Mouse (Mus musculus) splenic B cell, adult 2 months (primary cell): ENCODE measurements around the gene Ank2.

Experiments
- DNase-seq: peaks from one replicate; pipeline ENCODE4 v3.0.0-alpha.2; 2011; ENCODE audit warnings: low read depth, low spot score
- H3K27me3 ChIP-seq: 2 replicates; pipeline ENCODE4 v1.6.1; 2012; ENCODE audit warnings: mild to moderate bottlenecking, low read length, moderate library complexity, mixed read lengths; ENCODE audit not compliant: control insufficient read depth, poor library complexity, insufficient read depth, severe bottlenecking
- H3K36me3 ChIP-seq: 2 replicates; pipeline ENCODE4 v1.6.1; 2012; ENCODE audit warnings: mild to moderate bottlenecking, low read length, moderate library complexity, mixed read lengths; ENCODE audit not compliant: control insufficient read depth, poor library complexity, insufficient read depth, severe bottlenecking

Gene Ank2

GRCm38 (mm10) chr3:127129750-127130149, 369.4 kb downstream of the Ank2 start:
- Histone ChIP-seq H3K36me3 (no peaks in the 10 kb centered on the region), H3K27me3 (no peaks in the 10 kb centered on the region)
- DNase-seq = no peak

- H3K36me3 ChIP-seq = no peaks in the 10 kb centered on the region
- DNase-seq = no peak
- H3K27me3 ChIP-seq = no peaks in the 10 kb centered on the region
Measured at GRCm38 (mm10) chr3:127127611-127128010, 371.5 kb downstream of the Ank2 start.

- Histone ChIP-seq H3K36me3 (no peaks in the 10 kb centered on the region), H3K27me3 (no peaks in the 10 kb centered on the region)
- DNase-seq = no peak
Measured at GRCm38 (mm10) chr3:127126220-127126619, 372.9 kb downstream of the Ank2 start.

- Histone ChIP-seq H3K36me3 (no peaks in the 10 kb centered on the region), H3K27me3 (no peaks in the 10 kb centered on the region)
- DNase-seq = no peak
Measured at GRCm38 (mm10) chr3:127124375-127124993, 374.7 kb downstream of the Ank2 start.

- no peak for DNase-seq
- Histone ChIP-seq H3K36me3 (no peaks in the 10 kb centered on the region), H3K27me3 (no peaks in the 10 kb centered on the region)
Measured at GRCm38 (mm10) chr3:127123376-127123775, 375.8 kb downstream of the Ank2 start.

- DNase-seq = no peak
- H3K27me3 ChIP-seq = no peaks in the 10 kb centered on the region
- H3K36me3 ChIP-seq = no peaks in the 10 kb centered on the region
Measured at GRCm38 (mm10) chr3:127118777-127119176, 380.4 kb downstream of the Ank2 start.

- no peaks in the 10 kb centered on the region for H3K27me3 ChIP-seq
Measured at GRCm38 (mm10) chr3:127116226-127116625, 382.9 kb downstream of the Ank2 start.

GRCm38 (mm10) chr3:127113238-127113637, 385.9 kb downstream of the Ank2 start:
- H3K36me3 ChIP-seq = no peaks in the 10 kb centered on the region
- no peak for DNase-seq
- no peaks in the 10 kb centered on the region for H3K27me3 ChIP-seq

More at GRCm38 (mm10) chr3:127116226-127116625, 382.9 kb downstream of the Ank2 start:
- H3K36me3 ChIP-seq = no peaks in the 10 kb centered on the region
- DNase-seq = no peak

- H3K36me3 ChIP-seq = no peaks in the 10 kb centered on the region
- no peak for DNase-seq
- no peaks in the 10 kb centered on the region for H3K27me3 ChIP-seq
Measured at GRCm38 (mm10) chr3:127109413-127109812, 389.7 kb downstream of the Ank2 start.

GRCm38 (mm10) chr3:127108481-127108880, 390.7 kb downstream of the Ank2 start:
- no peak for DNase-seq
- Histone ChIP-seq H3K36me3 (no peaks in the 10 kb centered on the region), H3K27me3 (no peaks in the 10 kb centered on the region)

- no peak for DNase-seq
- Histone ChIP-seq H3K27me3 (no peaks in the 10 kb centered on the region), H3K36me3 (no peaks in the 10 kb centered on the region)
Measured at GRCm38 (mm10) chr3:127107281-127107680, 391.9 kb downstream of the Ank2 start.

- no peaks in the 10 kb centered on the region for H3K36me3 ChIP-seq
- H3K27me3 ChIP-seq = no peaks in the 10 kb centered on the region
- DNase-seq = no peak
Measured at GRCm38 (mm10) chr3:127101326-127101725, 397.8 kb downstream of the Ank2 start.

- no peak for DNase-seq
- no peaks in the 10 kb centered on the region for H3K36me3 ChIP-seq
- no peaks in the 10 kb centered on the region for H3K27me3 ChIP-seq
Measured at GRCm38 (mm10) chr3:127097745-127098144, 401.4 kb downstream of the Ank2 start.

- no peaks in the 10 kb centered on the region for H3K36me3 ChIP-seq
- H3K27me3 ChIP-seq = no peaks in the 10 kb centered on the region
- DNase-seq = no peak
Measured at GRCm38 (mm10) chr3:127097106-127097505, 402.0 kb downstream of the Ank2 start.

- Histone ChIP-seq H3K27me3 (no peaks in the 10 kb centered on the region), H3K36me3 (no peaks in the 10 kb centered on the region)
- DNase-seq = no peak
Measured at GRCm38 (mm10) chr3:127093631-127094030, 405.5 kb downstream of the Ank2 start.

- Histone ChIP-seq H3K36me3 (no peaks in the 10 kb centered on the region), H3K27me3 (no peaks in the 10 kb centered on the region)
- DNase-seq = no peak
Measured at GRCm38 (mm10) chr3:127087574-127087973, 411.6 kb downstream of the Ank2 start.
